Mouse (Mus musculus) right cerebral cortex, adult 2 months (tissue): ENCODE measurements around the gene Map4k2.

ENCODE experiments used
- DNase-seq, 2 experiments: peaks; one replicate each; pipeline ENCODE4 v3.0.0; 2021 to 2022; ENCODE audit warnings: low spot score in 2 of 2

Gene Map4k2

GRCm38 (mm10) chr19:6377327-6378040, 36.5 kb downstream of the Map4k2 start:
- DNase-seq = no peak

GRCm38 (mm10) chr19:6380411-6381166, 39.7 kb downstream of the Map4k2 start:
- no peak for DNase-seq

- DNase-seq = no peak
Observed at GRCm38 (mm10) chr19:6381238-6381637, 40.3 kb downstream of the Map4k2 start.

- DNase-seq = no peak
Observed at GRCm38 (mm10) chr19:6382323-6382924, 41.5 kb downstream of the Map4k2 start.

- DNase-seq = no peak
Observed at GRCm38 (mm10) chr19:6383470-6383869, 42.5 kb downstream of the Map4k2 start.

GRCm38 (mm10) chr19:6384128-6384527, 43.2 kb downstream of the Map4k2 start, which contains the start of gene Pygm:
Pygm (plus strand) TSS chr19:6384399.
- peak; percentile 58 to 67 for DNase-seq

GRCm38 (mm10) chr19:6384954-6385353, 44.0 kb downstream of the Map4k2 start:
- no peak for DNase-seq

GRCm38 (mm10) chr19:6385419-6385818, 44.5 kb downstream of the Map4k2 start:
- DNase-seq = no peak

GRCm38 (mm10) chr19:6385821-6386220, 44.9 kb downstream of the Map4k2 start:
- DNase-seq = no peak

GRCm38 (mm10) chr19:6386234-6386633, 45.3 kb downstream of the Map4k2 start:
- DNase-seq = no peak

GRCm38 (mm10) chr19:6388006-6388405, 47.1 kb downstream of the Map4k2 start:
- no peak for DNase-seq

GRCm38 (mm10) chr19:6389803-6390202, 48.9 kb downstream of the Map4k2 start:
- no peak for DNase-seq

GRCm38 (mm10) chr19:6390251-6390650, 49.3 kb downstream of the Map4k2 start:
- no peak for DNase-seq

- DNase-seq = no peak
Observed at GRCm38 (mm10) chr19:6392743-6393393, 51.9 kb downstream of the Map4k2 start.

- DNase-seq = no peak
Observed at GRCm38 (mm10) chr19:6393637-6394036, 52.7 kb downstream of the Map4k2 start.

- DNase-seq = no peak
Observed at GRCm38 (mm10) chr19:6396237-6396636, 55.3 kb downstream of the Map4k2 start.

- DNase-seq = no peak
Observed at GRCm38 (mm10) chr19:6397582-6398249, 56.8 kb downstream of the Map4k2 start.

GRCm38 (mm10) chr19:6398447-6399284, 57.7 kb downstream of the Map4k2 start:
- no peak for DNase-seq

- DNase-seq = no peak
Observed at GRCm38 (mm10) chr19:6399285-6400095, 58.6 kb downstream of the Map4k2 start, which contains the start of gene Rasgrp2. Rasgrp2 (plus strand) TSS chr19:6399340.
